Mouse (Mus musculus): ENCODE measurements at regions not wholly inside any gene's neighbourhood (a gene's known extent, or its start where the extent isn't known, plus 50 kb on each side); places are given as distances from the start of the nearest gene placed in this dataset.

DNA sequence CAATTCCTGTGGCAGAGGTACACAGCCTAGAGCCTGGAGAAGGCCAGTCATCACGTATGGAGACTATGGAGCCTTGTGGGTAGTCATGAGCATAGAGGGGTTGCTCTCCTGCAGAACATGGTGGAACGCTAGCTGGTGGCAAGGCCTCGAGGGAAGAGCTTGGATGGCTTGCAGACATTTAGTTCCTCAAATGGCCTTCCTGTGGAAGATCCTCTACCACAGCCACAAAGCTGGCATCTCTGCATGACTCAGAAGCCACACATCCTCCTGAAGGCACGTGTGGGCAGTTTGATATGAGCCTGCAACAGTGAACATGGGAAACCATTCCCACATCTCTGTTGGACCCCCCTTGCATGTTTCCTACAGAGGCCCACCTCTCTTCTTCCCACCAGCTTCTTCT is 547.9 kb upstream of the Lrrc6 start:
- intact Hi-C loops (cut with DNase I), result no loop called here

DNA sequence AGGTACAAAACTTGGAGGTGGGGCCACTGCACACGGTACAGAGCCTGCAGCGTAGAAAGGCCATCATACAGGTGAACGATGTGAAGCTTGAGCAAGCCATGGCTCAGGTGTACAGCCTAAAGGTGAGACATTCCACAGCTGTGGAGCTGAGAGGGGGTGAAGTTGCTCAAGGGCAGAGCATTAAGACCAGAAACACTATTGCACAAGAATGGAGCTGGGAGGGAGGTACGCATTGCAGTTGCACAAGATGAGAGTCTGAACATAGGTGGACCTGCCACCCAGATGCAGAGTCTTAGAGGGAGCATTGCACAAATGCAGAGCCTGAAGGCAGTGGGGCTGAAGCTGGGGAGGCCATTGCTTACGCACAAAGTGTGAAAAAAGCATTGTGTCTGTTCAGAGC is 547.4 kb upstream of the Lrrc6 start:
- intact Hi-C loops (cut with DNase I), result no loop called here

DNA sequence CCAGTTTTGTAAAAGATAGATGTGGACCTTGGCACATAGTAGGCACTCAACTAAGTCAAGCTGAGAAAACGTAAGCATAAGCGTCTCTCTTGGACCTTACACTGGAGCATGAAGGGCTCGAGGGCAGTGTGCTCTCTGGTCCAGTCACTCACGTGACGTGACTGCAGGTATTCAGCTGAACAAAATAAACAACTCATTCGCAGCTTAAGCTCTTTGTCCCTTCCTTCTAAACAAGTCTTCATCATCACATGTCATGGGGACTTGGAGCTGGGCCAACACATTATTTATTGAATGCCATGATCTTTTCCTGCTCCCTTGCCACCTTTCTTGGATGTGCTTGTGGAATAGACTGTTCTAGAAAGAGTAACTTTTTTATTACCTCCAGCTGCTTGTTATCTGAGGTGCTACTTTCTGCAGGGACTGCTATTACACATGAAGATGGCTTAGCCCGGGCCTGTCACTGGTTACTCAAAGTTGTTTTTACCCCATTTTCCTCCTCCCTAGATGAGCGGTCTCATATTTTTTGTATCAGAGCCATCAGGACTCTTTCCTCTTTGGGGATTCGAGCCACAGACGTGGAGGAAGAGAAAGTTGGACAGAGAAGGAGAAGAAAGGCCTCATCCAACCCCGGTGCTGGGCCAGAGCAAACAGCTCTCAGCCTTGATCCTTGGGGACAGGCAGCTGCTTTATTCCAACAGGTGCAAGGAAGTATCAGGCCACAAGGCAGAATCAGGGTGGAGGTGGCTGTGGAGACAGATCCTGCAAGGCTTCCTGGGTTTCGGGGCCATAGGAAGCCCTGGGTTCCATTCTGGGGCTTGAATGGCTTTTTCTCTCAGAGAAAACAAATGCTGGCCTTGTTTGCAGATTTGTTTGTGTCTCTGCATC is 545.5 kb upstream of the Lrrc6 start:
- intact Hi-C loops (cut with DNase I), result no loop called here

DNA sequence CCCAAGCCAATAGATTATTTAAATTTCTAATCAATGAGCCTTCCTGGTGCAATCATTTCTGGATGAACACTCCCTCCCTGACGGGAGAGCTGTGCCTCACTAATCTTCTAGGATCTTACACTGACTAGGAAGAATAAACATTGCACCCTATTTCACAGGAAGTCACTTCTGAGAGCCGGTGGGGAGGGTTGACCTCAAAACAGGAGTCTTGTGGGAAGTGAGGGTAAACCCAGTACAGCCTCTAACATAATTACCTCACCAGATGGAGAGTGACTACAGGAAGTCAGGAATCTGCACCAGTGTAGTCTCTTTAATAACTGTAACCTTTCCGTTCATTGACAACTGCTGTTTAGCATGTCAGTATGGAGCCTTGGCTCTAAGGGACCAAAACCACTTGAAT is 544.6 kb upstream of the Lrrc6 start:
- intact Hi-C loops (cut with DNase I), result no loop called here

DNA sequence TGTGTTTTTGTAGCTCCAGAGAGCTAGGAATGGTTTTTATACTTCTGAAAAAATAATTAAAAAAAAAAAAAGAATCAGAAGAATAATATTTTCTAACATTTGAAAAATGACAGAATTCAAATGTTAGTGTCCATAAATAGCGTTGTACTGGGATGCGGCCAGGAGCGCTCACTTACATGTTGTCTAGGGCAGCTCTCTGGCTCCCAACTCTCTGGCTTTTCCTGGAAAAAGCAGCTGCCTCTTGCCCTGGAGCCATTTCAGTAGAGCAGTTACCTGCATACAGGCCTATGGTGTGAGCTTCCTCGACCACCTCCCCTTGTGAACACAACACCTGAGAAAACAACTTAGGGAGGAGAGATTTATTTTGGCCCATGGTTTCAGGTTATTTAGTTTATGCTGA is 544.1 kb upstream of the Lrrc6 start:
- intact Hi-C loops (cut with DNase I), result no loop called here

DNA sequence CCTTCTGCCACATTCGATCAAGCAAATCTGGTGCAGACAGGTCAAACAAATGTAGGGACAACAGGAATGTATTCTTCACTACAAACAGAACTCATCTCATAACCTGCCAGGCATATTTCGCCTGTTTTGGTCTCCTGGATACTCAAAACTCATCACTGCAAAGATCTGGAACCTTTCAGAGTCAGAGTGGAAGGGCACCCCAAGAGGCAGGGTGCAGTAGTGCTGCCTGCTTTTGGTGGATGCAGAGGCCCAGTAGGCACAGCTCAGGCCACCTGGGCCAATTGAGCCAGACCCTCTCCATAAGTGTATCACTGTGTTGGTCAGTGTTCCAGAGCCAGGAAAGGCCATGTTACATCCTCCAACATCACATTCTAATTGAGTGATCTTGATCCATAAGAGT is 541.4 kb upstream of the Lrrc6 start:
- intact Hi-C loops (cut with DNase I), result no loop called here

DNA sequence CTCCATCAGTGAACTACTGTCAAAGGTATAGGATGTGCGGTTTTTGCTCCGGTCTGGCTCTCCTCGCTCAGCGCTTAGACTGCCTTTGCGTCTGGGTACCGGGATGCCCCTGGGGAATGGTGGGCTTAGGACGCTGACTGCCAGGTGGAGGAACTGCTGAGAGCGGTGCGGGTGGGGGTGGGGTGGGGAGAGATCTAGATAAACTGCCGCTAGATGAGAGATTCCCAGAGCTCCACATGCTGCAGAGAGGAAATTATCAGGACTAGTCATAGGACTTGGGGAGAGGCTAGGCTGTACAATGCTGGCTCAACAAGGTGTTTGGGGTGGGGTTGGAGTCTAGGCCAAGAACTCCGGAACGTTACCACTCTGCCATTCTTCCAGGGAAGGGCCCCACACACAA is 539.5 kb upstream of the Lrrc6 start:
- intact Hi-C loops (cut with DNase I), result no loop called here

DNA sequence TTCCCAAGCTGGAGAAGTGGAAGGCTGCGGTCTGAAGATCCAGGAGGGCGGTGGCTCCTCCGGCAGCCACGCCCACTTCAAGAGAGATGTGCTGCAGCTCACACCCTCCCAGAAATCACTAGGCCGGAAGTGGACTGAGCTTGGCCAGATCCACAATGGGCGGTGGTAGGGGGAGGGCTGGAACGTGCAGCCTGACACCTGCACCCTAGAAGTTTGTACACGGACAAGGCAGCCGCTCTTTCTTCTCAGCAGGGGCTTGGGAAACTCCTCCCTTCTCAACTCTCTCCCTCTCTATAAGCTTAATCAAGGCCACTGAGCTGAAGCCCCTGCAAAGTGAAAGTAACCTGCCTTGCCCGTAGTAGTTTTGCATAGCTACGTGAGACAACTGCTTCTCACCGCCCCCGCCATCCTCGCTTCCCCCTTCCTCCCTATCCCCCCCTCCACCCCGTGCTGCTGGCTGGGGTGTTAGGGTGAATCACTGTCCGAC is 538.8 kb upstream of the Lrrc6 start:
- intact Hi-C loops (cut with DNase I), result loop anchor here (5.0 kb wide), 1 partner anchor 67 kb away; no protein-coding TSS in a partner anchor

DNA sequence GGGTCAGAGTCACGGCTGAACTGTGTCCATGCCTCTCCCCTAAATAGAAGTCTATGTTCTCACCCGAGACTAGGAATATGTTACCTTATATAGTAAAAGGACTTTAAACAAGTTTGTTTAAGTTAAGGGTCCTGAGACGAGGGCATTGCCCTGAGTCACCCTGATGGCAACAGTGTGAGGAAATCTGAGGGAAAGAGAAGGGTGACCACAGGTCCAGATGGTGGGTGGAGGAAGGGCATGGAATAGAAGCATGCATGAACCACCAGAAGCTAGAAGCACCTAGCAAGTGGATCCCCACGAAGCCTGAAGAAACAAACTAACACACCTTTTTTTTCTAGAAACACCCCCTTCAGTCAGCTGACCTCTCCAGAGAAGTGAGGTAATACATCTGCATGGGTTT is 536.9 kb upstream of the Lrrc6 start:
- intact Hi-C loops (cut with DNase I), result loop anchor here (5.0 kb wide), 1 partner anchor 65 kb away; no protein-coding TSS in a partner anchor

DNA sequence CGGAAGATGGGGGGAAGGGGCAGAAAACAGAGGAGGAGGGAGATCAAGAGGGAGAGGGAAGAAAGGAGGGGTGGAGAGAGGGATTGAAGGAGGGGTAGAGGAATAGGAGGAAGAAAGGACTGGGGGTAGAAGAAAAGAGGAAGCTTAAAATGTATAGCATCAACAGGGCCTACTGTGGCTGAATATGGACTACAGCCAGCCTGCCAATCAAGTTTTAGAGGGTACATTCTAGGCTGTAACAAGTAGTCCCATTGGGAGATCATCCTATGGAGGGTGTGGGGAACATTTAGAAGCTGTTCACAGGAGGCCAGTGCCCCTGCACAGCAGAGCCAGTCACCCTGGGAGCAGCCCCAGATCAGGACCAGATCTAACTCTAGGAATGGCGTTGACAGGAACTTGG is 535.6 kb upstream of the Lrrc6 start:
- intact Hi-C loops (cut with DNase I), result loop anchor here (5.0 kb wide), 1 partner anchor 64 kb away; no protein-coding TSS in a partner anchor

DNA sequence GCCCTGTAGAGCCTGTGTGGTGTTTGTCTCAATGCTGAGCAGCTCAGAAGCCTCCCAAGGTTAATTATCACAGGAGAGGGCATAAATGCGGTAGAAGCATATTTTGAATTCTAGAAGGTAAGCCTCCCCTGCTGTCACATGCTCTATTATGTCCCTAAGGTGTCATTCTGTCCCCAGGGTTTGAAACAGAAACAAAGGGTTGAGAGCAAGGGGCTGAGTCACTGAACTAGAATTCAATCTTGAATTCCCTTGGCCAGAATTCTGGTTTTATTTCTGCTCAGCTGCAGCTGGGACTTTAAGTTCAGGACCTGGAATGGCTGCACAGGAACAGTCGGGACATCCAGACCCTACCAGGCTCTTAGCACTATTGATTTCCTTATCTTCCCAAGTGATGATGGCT is 533.2 kb upstream of the Lrrc6 start:
- intact Hi-C loops (cut with DNase I), result no loop called here

DNA sequence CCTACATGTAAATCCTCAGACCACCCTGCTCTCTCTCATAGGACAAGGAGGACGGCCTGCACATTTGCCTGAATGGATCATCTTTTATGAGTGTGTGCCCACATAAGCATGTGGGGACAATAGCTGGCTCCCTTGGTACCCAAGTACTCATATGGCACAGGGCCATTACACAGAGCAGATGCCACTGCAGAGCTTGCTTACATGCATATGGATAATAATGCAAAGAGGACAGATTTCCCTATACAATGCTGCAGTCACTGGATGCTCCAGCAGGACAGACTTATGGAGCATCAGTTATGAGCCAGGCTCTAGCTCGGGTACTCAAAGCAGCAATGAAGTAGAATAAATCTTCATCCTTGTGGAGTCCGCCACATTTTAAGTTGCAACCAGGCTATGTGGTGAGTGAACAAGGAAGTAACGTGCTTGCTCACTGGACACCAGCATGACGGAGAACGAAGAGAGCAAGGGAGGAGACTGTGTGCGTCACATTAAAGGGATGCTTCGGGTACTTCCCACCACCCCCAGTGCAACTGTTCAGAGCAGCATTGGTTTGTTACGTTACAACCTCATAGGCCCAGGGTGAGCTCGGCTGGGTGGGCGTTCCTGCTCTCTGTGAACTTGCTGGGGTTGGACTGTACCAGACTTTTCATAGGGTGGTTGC is 531.3 kb upstream of the Lrrc6 start:
- intact Hi-C loops (cut with DNase I), result no loop called here

DNA sequence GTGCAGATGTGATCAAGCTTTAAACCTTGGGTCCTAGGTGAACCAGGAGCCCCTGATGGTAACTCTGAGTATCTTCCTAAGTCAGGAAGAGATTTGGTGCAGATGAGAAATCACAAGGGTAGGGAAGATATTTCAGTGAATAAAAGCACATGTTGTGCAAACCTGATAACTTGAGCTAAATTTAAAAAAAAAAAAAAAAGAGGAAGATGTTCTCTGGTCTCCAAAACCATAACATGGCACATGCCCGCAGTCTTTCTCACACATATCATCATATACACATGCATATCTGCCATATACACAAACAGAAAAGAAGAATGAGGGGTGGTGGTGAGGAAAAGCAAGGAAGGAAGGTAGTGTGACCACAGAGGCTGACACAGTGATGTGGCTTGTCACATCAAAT is 530.3 kb upstream of the Lrrc6 start:
- intact Hi-C loops (cut with DNase I), result no loop called here

DNA sequence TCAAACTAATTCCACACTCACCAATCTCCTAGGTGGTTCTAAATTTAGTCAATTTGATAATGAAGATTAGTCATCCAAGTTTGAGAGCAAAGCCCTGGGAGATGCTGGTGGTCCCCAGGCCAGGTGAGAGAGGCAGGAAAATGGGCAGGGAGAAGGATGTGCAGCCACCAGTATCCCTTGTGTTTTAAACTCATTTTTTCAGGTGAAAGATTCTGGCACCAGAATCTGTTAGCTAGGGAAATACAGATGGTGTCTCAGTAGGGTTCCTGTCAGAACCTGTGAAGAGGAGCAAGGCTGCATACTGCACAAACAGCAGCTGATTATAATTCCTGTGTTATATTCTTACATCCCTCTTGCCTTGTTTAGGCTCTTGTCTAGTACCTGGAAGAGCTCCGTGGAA is 527.5 kb upstream of the Lrrc6 start:
- intact Hi-C loops (cut with DNase I), result no loop called here

DNA sequence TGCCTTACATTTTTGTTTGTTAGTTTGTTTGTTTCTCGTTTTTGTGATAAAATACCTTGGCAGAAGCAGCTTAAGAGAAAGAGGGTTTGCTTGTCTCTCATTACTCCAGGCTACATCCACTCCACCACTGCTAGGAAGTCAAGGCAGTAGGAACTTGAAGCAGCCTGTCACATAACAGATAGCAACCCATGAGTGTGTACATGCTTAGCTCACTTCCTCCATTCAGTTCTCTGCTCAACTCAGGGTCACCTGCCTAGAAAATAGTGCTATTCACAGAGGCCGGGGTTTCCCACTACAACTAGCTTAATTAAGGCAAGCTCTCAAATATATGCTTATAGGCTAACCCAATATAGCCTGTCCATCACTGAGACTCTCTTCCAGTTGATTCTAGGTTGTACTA is 527.0 kb upstream of the Lrrc6 start:
- intact Hi-C loops (cut with DNase I), result no loop called here

DNA sequence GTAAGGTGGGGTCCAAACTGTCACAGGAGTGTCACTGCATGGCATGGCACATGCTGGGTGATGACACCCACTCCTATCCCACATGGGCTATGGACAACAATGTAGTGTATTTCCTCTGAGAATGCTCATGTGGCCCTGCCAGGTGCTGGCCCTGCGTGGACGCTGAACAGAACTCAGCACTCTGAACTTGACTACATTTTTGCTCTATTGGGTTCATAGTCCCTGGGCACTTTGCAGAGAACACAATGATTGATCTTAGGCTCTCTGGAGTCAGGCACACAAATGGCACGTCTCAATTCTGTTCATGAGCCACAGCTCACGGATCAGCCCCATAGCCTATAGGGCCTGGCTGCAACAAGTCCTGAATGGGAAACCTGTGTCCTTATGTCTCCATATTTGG is 525.0 kb upstream of the Lrrc6 start:
- intact Hi-C loops (cut with DNase I), result no loop called here

DNA sequence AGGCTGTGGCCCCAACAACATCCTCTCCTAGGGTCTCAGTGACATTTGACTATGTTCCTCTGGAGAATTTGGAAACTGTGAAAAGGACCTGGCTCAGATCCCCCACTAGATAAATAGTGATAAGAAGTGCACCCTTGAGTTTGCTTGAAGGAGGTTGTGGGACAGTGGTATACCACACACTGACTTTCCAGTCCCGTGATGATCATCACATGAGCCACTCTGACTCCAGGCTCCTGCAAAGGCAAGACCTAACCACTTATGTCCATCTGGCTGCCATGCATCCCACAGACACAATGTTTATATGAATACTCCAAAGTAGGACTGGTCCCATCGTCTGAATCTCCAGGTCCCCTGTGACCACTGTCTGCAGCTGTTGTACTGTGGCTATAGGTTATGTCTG is 523.7 kb upstream of the Lrrc6 start:
- intact Hi-C loops (cut with DNase I), result no loop called here

DNA sequence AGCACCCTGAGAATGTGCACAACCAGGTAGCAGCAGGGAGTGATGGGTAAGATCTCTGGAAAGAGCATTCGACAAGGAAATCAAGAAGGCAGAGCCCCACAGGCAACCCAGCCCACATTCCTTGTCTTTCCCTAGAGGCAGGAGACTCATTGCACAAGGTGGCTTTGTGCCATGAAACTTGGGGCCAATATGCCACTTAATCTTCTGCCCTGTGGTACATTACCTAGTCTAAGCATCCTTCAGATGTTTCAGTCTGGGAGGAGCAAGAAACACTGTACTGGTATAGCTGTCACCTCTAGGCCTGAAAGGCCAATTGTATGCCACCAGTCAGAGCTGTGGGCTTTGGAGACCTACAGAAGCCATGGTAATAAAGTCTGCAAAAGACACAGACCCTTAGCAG is 522.4 kb upstream of the Lrrc6 start:
- intact Hi-C loops (cut with DNase I), result no loop called here

DNA sequence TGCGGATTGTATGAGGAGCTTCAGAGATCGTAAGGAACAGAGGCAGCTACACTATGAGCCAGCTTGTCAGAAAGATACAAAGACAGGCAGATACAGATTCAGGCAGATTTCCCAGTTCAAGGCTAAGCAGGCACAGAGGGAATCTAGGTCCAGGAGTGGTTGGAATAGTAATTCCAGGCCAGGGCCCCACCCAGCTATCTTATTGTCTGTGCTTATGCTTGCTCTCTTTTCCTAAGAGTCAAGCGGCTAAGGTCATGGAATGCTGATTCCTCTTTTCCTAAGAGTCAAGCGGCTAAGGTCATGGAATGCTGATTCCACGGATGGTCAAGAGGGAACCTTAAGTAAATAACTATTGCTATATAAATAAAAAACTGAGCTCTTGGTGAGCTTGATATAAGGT is 520.7 kb upstream of the Lrrc6 start:
- intact Hi-C loops (cut with DNase I), result no loop called here

DNA sequence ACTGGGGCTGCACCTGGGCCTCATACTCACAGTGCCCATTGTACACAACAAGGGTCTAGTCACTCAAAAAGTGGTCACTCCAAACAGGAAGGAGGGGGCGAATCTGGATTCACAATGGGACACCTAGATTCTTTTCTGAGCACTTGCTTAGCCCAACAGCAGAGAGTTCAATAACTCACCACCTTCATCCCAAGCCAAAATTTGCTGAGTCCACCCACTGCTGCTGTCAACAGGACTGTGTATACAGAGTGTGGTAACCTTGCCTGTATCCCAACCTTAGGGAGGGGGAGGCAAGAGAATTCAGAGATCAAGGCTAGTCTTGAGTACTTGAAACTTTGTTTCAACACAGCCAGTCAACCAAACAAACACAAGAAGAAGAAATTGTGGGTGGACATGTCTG is 519.2 kb upstream of the Lrrc6 start:
- intact Hi-C loops (cut with DNase I), result no loop called here

DNA sequence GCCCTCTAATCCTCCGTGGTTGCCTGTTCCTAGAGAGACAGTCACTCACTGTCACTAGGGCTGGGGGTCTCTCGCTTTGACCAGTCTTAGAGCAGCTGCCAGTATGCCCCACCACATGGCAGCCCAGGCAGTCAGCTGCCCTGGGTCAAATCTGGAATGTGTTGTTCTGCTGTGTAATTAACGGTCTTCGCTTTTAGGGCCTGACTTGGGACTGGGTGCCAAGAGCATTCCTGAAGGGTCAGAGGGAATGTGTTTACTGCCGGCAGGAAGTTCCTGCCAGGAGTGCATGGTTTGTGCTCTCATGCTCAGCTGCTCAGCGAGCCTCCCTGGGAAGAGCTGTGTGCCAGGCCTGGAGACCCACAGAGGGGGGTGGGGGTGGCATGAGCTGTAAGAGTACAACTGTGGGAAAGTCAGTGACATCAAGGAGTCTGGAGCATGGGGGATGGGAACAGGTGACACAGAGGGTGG is 518.5 kb upstream of the Lrrc6 start:
- intact Hi-C loops (cut with DNase I), result no loop called here
